Mouse (Mus musculus) brown adipose tissue, adult 24 weeks (tissue): Measurements from ENCODE around the gene Ica1. TPM values are rescaled to one million over a fixed set of nuclear protein-coding genes. Genes with fewer than 3 reads are reported as not detected.

ENCODE experiments used
- H3K27ac ChIP-seq: fragments of 200-500 bp; replicated peaks from 2 replicates; pipeline ENCODE4 v1.5.1; 2012; ENCODE audit warnings: low read depth, mild to moderate bottlenecking, low read length
- H3K4me1 ChIP-seq: fragments of 200-500 bp; 2 replicates; pipeline ENCODE4 v1.6.1; 2012; ENCODE audit warnings: low read length, mixed read lengths; ENCODE audit not compliant: control insufficient read depth, insufficient read depth, insufficient read length
- H3K4me3 ChIP-seq: fragments of 200-500 bp; 2 replicates; pipeline ENCODE4 v1.5.1; 2012; ENCODE audit warnings: low read depth, mild to moderate bottlenecking, low read length, moderate library complexity; ENCODE audit not compliant: insufficient read depth
- polyA plus RNA-seq: library from polyadenylated mRNA; stranded (reverse); fragments of >200 nt; gene quantifications from 2 replicates; pipeline ENCODE4 v1.2.4, GENCODE M21; 2012; ENCODE audit not compliant: missing spikeins, insufficient read depth, insufficient read length

Ica1 gene
- 5.5 and 7.5 TPM in 2 replicates for polyA plus RNA-seq

DNA sequence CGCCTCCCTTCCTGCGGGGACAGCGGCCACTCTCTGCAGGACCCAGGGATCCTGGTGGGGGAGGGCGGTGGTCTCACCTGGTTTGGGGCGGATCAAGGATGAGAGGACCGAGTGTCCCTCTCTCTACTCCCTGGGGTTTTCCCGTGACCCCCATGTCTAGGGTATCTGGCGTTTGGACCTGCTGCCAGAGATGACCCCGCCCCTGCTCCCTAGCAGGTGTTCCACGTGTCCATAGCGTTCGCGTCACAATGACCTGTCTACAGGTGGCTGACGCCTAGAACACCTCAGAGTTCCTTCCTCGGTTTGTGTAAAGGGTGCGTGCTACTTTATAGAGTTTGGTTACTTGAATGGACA is at the start of gene Ica1:
Ica1 (minus strand) TSS at position 193 of the 354 bp plus-strand sequence.
- H3K27ac ChIP-seq: peak within 1 kb of the TSS; percentile 70
- H3K4me3 ChIP-seq: peak within 1 kb of the TSS; percentile 65
- H3K4me1 ChIP-seq: no peaks in the 10 kb centered on the region

DNA sequence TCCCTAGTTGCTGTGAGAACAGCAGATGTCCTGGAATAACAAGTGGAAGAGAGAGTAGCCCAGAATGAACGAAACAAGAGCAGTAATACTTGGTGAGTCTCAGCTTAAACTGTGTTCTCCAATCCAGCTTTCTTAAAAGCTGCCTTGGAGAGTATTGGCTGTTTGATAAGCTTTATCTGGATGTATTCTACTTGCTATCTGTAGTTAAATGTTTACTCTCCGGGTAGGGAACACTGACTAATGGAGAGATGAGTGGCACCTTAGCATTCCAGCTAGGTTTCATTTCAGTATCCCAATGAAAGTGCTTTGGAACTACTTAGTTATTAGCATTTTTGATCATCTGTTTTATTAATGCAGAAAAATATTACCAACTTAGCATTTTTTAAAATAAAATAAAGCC is 41.6 kb upstream of the Ica1 start:
- H3K4me1 ChIP-seq: no peaks in the 10 kb centered on the region

GRCm38 (mm10) chr6:8814332-8815002 is 36.2 kb upstream of the Ica1 start:
- no peaks in the 10 kb centered on the region for H3K4me1 ChIP-seq
- H3K27ac ChIP-seq: no peak overlapping the region
- H3K4me3 ChIP-seq: no peak overlapping the region

More for the DNA sequence above, 41.6 kb upstream of the Ica1 start:
- H3K4me3 ChIP-seq: no peak overlapping the region
- H3K27ac ChIP-seq: no peak overlapping the region

- no peak overlapping the region for H3K4me3 ChIP-seq
These were observed 24.4 kb upstream of the Ica1 start for GRCm38 (mm10) chr6:8802561-8803150.

GRCm38 (mm10) chr6:8792385-8792784 is 14.1 kb upstream of the Ica1 start:
- Histone ChIP-seq H3K27ac (no peak overlapping the region), H3K4me3 (no peak overlapping the region), H3K4me1 (no peaks in the 10 kb centered on the region)

More at GRCm38 (mm10) chr6:8802561-8803150, 24.4 kb upstream of the Ica1 start:
- no peak overlapping the region for H3K27ac ChIP-seq
- no peaks in the 10 kb centered on the region for H3K4me1 ChIP-seq

DNA sequence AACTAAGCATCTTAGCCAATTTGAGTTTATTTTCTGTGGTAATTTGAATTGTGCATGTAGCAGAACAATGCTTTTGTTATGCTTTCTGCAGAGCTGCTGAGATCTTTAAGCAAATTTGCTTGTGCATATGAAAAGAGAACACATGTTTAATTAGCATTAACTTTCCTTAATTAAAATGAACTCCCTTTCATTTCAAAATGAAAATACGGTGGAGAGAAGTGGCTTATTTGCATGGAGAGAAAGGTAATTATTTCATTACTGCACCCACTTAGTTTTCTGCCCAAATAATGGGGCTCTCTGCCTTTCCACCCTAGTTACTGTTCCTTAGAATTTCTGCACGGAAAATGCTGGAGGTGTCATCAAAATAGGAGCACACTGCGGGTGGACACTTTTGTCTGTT is 13.5 kb upstream of the Ica1 start:
- Histone ChIP-seq H3K4me3 (no peak overlapping the region), H3K27ac (no peak overlapping the region), H3K4me1 (no peaks in the 10 kb centered on the region)

GRCm38 (mm10) chr6:8780618-8781017 is 2.3 kb upstream of the Ica1 start:
- Histone ChIP-seq H3K27ac (no peak overlapping the region), H3K4me3 (no peak overlapping the region), H3K4me1 (no peaks in the 10 kb centered on the region)

- Histone ChIP-seq H3K27ac (peak overlapping the region; percentile 70), H3K4me1 (no peaks in the 10 kb centered on the region), H3K4me3 (peak overlapping the region; percentile 65)
These were observed 635 bp downstream of the Ica1 start for GRCm38 (mm10) chr6:8777411-8778295.

- no peak overlapping the region for H3K27ac ChIP-seq
- H3K4me3 ChIP-seq: no peak overlapping the region
- peaks cover 3% of the 10 kb centered on the region; the same call in 1 of the 2 replicates for H3K4me1 ChIP-seq
These were observed 6.7 kb downstream of the Ica1 start for GRCm38 (mm10) chr6:8771539-8771938.

DNA sequence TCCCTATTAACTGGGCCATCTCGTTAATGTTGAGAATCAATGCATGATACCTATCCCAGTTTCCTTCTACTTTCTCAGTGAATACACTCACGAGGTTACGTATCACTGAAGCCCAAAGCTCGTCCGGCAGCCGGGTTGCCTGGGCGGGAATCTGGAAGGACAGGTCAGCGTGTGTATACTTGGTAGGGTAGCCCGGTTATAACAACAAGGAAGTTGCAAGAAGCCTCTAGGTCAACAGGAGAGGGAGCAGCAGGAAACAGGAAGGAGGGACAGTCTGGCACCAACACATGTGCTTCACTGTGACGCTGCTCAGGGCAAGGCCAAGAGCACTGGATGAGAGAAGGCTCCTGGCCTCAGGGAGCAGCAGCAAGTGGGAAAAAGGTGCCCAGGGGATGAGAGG is 7.9 kb downstream of the Ica1 start:
- Histone ChIP-seq H3K4me3 (peak overlapping the region; percentile 24; the same call in 1 of the 2 replicates), H3K27ac (peak overlapping the region; percentile 39; the same call in 1 of the 2 replicates), H3K4me1 (peaks cover 3% of the 10 kb centered on the region; the same call in 1 of the 2 replicates)

GRCm38 (mm10) chr6:8769803-8770202 is 8.5 kb downstream of the Ica1 start:
- Histone ChIP-seq H3K27ac (peak overlapping the region; percentile 39; the same call in 1 of the 2 replicates), H3K4me1 (peaks cover 3% of the 10 kb centered on the region; the same call in 1 of the 2 replicates), H3K4me3 (peak overlapping the region; percentile 24; the same call in 1 of the 2 replicates)

DNA sequence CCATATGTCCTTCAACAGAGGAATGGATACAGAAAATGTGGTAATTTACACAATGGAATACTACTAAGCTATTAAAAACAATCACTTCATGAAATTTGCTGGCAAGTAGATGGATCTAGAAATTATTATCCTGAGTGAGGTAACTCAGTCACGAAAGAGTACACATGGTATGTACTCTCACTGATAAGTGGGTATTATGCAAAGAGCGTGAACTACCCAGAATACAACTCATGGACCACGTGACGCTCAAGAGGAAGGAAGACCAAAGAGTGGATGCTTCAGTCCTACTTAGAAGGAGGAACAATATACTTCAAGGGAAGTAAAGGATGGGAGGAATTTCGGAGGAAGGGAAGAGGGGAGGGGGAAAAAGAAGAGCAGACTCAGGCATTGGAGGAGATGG is 11.6 kb downstream of the Ica1 start:
- H3K4me3 ChIP-seq: no peak overlapping the region
- no peak overlapping the region for H3K27ac ChIP-seq
- H3K4me1 ChIP-seq: peaks cover 3% of the 10 kb centered on the region; the same call in 1 of the 2 replicates

- Histone ChIP-seq H3K4me1 (no peaks in the 10 kb centered on the region), H3K27ac (no peak overlapping the region), H3K4me3 (no peak overlapping the region)
These were observed 12.5 kb downstream of the Ica1 start for GRCm38 (mm10) chr6:8765801-8766200.

DNA sequence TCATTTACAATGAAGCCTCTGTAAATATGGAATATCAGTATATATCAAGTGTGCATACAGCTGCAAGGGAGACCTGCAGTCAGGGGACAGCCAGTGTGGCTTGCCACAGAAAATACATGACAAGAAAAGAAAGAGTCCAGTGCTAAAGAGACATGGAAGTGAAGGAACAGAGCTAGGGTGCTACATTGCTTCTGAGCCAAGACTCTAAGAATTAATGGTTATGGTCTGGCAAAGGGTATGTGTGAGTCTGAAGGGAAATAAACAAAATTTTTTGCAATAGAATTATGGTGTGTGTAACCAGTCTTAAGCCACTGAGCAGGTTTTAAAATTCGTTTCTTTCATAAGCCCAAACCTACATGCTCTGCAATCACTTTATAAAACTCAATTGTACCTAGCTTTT is 13.2 kb downstream of the Ica1 start:
- H3K4me1 ChIP-seq: no peaks in the 10 kb centered on the region
- no peak overlapping the region for H3K27ac ChIP-seq
- H3K4me3 ChIP-seq: no peak overlapping the region

GRCm38 (mm10) chr6:8760708-8761294 is 17.5 kb downstream of the Ica1 start:
- Histone ChIP-seq H3K27ac (no peak overlapping the region), H3K4me1 (no peaks in the 10 kb centered on the region), H3K4me3 (no peak overlapping the region)
